In the genomic region with DNA sequence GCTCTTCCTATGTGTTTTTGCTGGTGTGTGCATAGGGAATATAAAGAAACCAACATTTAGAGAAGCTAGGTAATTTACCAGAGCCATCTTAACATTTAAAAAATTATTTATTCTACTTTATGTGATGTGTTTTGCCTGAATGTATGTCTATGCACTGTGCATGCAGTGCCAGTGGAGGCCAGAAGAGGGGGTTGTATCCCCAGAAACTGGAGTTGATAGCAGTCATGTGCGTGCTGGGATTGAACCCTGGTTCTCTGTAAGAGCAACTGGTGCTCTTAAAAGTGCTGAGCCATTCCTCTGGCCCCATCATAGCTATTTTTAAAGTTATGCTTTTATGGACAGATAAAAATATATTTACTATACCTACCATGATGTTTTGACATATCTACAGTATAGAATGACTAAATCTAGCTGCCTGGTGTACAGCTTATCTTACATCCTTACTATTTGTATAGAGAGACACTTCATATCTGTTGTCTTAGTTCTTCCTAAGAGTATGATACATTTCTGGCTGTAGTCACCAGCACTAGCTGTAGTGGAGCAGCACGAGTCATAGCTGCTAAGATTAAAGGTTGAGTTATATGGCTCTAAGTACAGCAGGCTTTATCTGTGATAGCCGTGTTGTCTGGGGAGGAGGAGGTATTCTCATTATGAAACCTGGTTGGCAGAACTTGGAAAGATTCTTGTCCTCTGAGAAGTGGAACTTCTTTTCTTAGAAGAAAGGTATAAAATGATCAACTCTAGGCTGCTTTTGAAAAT, we compare ENCODE assay signal across 17 mouse cellular contexts.
DNase-seq lines count a peak whose midpoint lies in the region; ATAC-seq and TF ChIP-seq lines count a peak whose summit lies in the region.
"Had no signal": no experiment of that assay in that cellular context is flagged by ENCODE, and none has a peak within 500 bp of the region (broad histone marks: within the 10 kb centered on the region; RNA-seq: fewer than 3 reads in every experiment).

No protein-coding gene starts in this region.

- H3K27me3 ChIP-seq in heart, postnatal 0 days (ENCODE audit: control insufficient read depth, insufficient read depth, low read length) = no peaks in the 10 kb centered on the region
- H3K27me3 ChIP-seq in liver, embryonic 13.5 days = no peaks in the 10 kb centered on the region
- H3K27me3 ChIP-seq in hindbrain, embryonic 13.5 days = no peaks in the 10 kb centered on the region
- H3K27me3 ChIP-seq: stomach, embryonic 15.5 days had no signal

- DNase-seq in heart, postnatal 0 days (ENCODE audit: low spot score) = no peak
- no peak for DNase-seq in heart, adult 9 months (ENCODE audit: low spot score in 2 of 2)
- DNase-seq in 416B (ENCODE audit: low read depth) (peak; percentile 60), ES-E14 (ENCODE audit: low read depth, low spot score) (no peak)
- no peak for DNase-seq in liver, embryonic 13.5 days
- no peak for DNase-seq in urinary bladder, postnatal 14 days (ENCODE audit: low spot score)
- no peak for DNase-seq in gastrocnemius, adult 8-10 months (ENCODE audit: low spot score in 2 of 2)
- DNase-seq: cerebellum, adult 8-10 months; embryo, embryonic 11 days; heart, postnatal 10 days; kidney, adult 18-20 months; left cerebral cortex, postnatal 4 days; lung, embryonic 14.5 days had no signal

- no peaks in the 10 kb centered on the region for H3K36me3 ChIP-seq in heart, postnatal 0 days (replicated peaks; ENCODE audit: control insufficient read depth, insufficient read depth, low read length)
- no peaks in the 10 kb centered on the region for H3K36me3 ChIP-seq in ES-E14 (ENCODE audit: control insufficient read depth, insufficient read depth, low read length, poor library complexity, severe bottlenecking)
- no peaks in the 10 kb centered on the region for H3K36me3 ChIP-seq in liver, embryonic 13.5 days
- H3K36me3 ChIP-seq in hindbrain, embryonic 13.5 days = no peaks in the 10 kb centered on the region
- H3K36me3 ChIP-seq: stomach, embryonic 15.5 days had no signal

- no peak; the same call in 1 of the 2 replicates for TF ChIP-seq CTCF in heart, postnatal 0 days (IDR thresholded peaks at IDR 0.05; ENCODE audit: low read depth)

- H3K4me1 ChIP-seq in heart, postnatal 0 days (ENCODE audit: control insufficient read depth, insufficient read depth) = peaks cover 71% of the 10 kb centered on the region
- peaks cover 17 to 39% of the 10 kb centered on the region in 2 experiments for H3K4me1 ChIP-seq in ES-E14 (ENCODE audit: control insufficient read depth in 2 of 2, insufficient read depth in 2 of 2, low read length in 2 of 2, poor library complexity in 1 of 2)
- peaks cover 82% of the 10 kb centered on the region for H3K4me1 ChIP-seq in liver, embryonic 13.5 days (replicated peaks)
- H3K4me1 ChIP-seq in hindbrain, embryonic 13.5 days (replicated peaks) = peaks cover 9% of the 10 kb centered on the region

- no peak overlapping the region for H3K9ac ChIP-seq in heart, postnatal 0 days (replicated peaks; ENCODE audit: low read depth, low read length)
- no peak overlapping the region for H3K9ac ChIP-seq in ES-E14 (ENCODE audit: insufficient read depth, low read depth, low read length, poor library complexity, severe bottlenecking)
- no peak overlapping the region for H3K9ac ChIP-seq in liver, embryonic 13.5 days
- no peak overlapping the region for H3K9ac ChIP-seq in hindbrain, embryonic 13.5 days
- H3K9ac ChIP-seq: lung, embryonic 14.5 days; stomach, embryonic 15.5 days had no signal

- no peak for ATAC-seq in heart, postnatal 0 days (ENCODE audit: insufficient read depth, low read depth)
- peak; percentile 35 for ATAC-seq in liver, embryonic 13.5 days (ENCODE audit: low read depth)
- ATAC-seq in hindbrain, embryonic 13.5 days (ENCODE audit: low FRiP score) = no peak
- ATAC-seq: activated CD4-positive, CD25-positive, alpha-beta regulatory T cell, adult 4 months had no signal

- 38% methylated on average over 3 of the region's 3 CpGs for WGBS in heart, postnatal 0 days
- WGBS in liver, embryonic 13.5 days (ENCODE audit: insufficient replicate concordance) = 38% methylated on average over 3 of the region's 3 CpGs
- WGBS in hindbrain, embryonic 13.5 days = 92% methylated on average over 3 of the region's 3 CpGs

- no peaks in the 10 kb centered on the region for H3K9me3 ChIP-seq in heart, postnatal 0 days (replicated peaks; ENCODE audit: control insufficient read depth, low read length)
- no peaks in the 10 kb centered on the region for H3K9me3 ChIP-seq in ES-E14 (ENCODE audit: control insufficient read depth, insufficient read depth, low read depth, low read length)
- H3K9me3 ChIP-seq in liver, embryonic 13.5 days (replicated peaks) = no peaks in the 10 kb centered on the region
- H3K9me3 ChIP-seq in hindbrain, embryonic 13.5 days = no peaks in the 10 kb centered on the region
- H3K9me3 ChIP-seq: stomach, embryonic 15.5 days had no signal

- no peak overlapping the region for H3K4me3 ChIP-seq in heart, postnatal 0 days (ENCODE audit: low read depth, low read length)
- no peak overlapping the region for H3K4me3 ChIP-seq in ES-E14 (ENCODE audit: insufficient read depth in 1 of 2, low read depth in 1 of 2, low read length in 2 of 2, poor library complexity in 1 of 2, severe bottlenecking in 1 of 2)
- H3K4me3 ChIP-seq in liver, embryonic 13.5 days (replicated peaks) = no peak overlapping the region
- H3K4me3 ChIP-seq in hindbrain, embryonic 13.5 days = no peak overlapping the region
- H3K4me3 ChIP-seq: stomach, embryonic 15.5 days had no signal

- peak overlapping the region; percentile 47 for H3K27ac ChIP-seq in heart, postnatal 0 days (ENCODE audit: low read depth)
- no peak overlapping the region for H3K27ac ChIP-seq in ES-E14 (ENCODE audit: insufficient read depth, low read depth, low read length, poor library complexity, severe bottlenecking)
- no peak overlapping the region for H3K27ac ChIP-seq in liver, embryonic 13.5 days
- no peak overlapping the region for H3K27ac ChIP-seq in hindbrain, embryonic 13.5 days
- H3K27ac ChIP-seq: stomach, embryonic 15.5 days had no signal

- in situ Hi-C loops in ES-E14 (cut with MboI; ENCODE audit: low sequenced_read_pairs in 2 of 2, unreplicated experiment in 2 of 2) = no loop called here

- no peak overlapping the region for H3K4me2 ChIP-seq in heart, postnatal 0 days (ENCODE audit: low read depth, low read length)
- H3K4me2 ChIP-seq in liver, embryonic 13.5 days = no peak overlapping the region
- H3K4me2 ChIP-seq in hindbrain, embryonic 13.5 days = no peak overlapping the region
- H3K4me2 ChIP-seq: lung, embryonic 14.5 days; midbrain, embryonic 11.5 days; stomach, embryonic 15.5 days had no signal

- TF ChIP-seq EP300 in heart, postnatal 0 days (IDR thresholded peaks at IDR 0.05; ENCODE audit: low read depth) = no peak

TF ChIP-seq in ES-E14, 5 proteins besides CTCF, POLR2A, EP300 and RAD21:
- no peak for TF ChIP-seq HCFC1 (IDR thresholded peaks at IDR 0.05; ENCODE audit: borderline replicate concordance, insufficient read depth, low read length)
- no peak for TF ChIP-seq CHD2 (IDR thresholded peaks at IDR 0.05; ENCODE audit: low read depth, low read length)
- peak; percentile 52; the same call in 1 of the 2 replicates for TF ChIP-seq ZC3H11A (IDR thresholded peaks at IDR 0.05; ENCODE audit: borderline replicate concordance, low read depth, low read length)
